Mouse (Mus musculus): ENCODE data around the gene Zfp217.

The Zfp217 gene

DNA sequence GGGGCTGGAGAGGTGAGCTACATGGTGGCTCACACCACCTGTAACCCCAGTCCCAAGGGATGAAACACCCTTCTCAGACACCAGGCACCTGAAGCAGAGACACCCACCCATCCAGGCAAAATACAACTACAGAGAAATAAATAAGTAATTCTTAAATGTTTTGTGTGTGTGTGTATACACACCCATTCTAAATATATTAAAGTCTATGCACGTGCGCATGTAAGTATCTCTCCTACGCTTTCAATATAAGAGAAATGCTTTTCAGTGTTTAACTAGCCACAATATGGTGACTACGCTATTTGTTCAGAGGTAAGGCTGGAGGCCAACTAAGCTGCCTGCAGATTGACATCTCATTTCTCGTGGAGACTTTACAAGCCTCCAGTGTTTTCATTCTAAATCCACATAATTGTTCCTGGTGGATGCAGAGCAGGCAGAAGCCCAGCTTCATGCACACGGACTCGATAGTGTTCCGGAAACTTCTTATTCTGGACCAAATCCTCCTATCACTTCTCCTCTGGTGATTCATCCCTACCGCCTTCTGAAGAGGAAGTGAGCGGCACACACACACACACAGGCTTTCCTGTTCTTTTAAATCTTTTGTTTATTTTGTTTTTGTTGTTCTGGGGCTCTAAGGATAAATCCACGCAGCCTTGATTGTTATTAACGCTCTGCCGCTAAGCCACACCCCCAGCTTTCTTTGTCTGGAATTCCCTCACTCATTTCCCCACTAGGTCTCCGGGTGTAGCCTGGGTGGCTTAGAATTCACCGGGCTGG lies 12.1 kb upstream of the Zfp217 start:
- DNase-seq (ENCODE audit: low read depth, low spot score) = peak; percentile 27

DNA sequence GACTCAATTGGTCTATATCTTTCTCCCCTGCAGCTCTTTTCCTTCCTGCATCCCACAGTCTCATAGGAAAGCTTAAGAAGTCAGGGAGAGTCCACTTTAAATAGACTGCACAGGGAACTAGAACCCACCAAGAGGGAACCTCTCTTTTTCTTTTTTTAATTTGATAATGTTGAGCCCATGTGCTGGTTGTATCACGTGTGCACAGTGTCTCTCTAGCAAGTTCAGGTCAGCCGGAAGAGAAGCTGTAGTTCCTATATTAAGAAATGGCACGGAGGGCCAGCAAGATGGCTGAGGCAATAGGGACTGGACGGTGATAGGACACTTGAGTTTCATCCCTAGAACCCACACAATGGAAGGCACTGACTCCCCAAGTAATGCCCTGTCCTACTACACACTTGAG lies 11.1 kb upstream of the Zfp217 start:
- DNase-seq (ENCODE audit: low read depth, low spot score) = no peak

DNA sequence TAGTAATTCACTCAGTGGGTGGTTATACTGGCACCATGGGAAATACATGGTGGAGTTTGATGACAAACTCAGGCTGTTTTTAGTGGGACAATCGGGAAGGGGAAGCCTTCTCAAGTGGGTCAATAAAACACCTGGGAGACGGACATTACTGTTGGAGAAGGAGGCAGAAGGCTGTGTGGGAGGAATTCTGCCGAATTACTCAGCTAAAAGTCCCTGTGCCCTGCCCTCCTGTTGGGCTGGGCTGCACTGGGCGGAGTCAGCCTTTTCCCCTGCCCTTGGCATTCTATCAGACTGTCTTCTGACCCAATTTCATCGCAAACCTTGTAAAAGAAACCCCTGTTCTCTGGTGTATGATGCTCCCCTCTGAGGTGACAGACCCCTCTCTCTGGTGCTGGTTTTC lies 10.3 kb upstream of the Zfp217 start:
- peak; percentile 49 for DNase-seq (ENCODE audit: low read depth, low spot score)

DNA sequence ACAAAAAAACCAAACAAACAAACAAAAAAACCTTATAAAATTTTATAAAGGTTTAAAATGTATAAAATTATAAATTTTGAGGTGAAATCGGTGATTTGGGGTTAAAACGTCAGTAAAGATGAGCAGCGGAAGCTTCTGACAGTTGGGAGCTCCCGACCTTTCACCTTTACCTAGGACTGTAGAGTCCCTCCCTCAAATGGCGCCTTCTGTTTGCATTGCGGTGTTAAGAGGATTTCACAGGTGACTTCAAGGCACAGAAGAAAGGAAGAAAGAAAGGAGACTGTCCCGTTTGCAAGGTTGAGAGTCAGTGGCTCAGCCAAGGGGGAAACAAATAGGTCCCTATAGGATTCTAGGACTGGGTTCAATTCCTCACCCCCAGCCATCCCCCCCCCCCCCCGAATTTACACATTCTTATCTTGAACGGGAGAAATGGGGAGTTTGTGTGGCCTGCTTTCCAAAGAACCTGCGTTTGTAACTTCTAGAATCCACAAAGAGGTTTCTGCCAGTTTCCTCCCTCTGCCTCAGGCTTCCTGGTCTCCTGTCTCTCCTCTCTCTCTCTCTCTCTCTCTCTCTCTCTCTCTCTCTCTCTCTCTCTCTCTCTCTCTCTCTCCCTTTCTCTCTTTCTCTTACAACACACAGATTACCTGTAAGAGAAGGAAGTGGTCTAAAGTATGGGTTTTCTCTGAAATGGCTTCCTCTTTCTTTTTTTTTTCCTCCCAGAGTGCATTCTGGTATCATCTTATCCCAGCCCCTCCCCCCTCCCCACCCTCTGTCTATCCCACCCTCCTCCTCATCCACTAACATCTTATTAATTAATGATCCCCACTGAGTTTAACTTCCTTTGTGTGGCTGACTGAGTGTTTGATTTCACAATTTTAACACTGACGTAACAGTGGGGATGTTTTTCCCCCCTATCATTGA lies 9.6 kb upstream of the Zfp217 start:
- DNase-seq (ENCODE audit: low read depth, low spot score) = peak; percentile 54

DNA sequence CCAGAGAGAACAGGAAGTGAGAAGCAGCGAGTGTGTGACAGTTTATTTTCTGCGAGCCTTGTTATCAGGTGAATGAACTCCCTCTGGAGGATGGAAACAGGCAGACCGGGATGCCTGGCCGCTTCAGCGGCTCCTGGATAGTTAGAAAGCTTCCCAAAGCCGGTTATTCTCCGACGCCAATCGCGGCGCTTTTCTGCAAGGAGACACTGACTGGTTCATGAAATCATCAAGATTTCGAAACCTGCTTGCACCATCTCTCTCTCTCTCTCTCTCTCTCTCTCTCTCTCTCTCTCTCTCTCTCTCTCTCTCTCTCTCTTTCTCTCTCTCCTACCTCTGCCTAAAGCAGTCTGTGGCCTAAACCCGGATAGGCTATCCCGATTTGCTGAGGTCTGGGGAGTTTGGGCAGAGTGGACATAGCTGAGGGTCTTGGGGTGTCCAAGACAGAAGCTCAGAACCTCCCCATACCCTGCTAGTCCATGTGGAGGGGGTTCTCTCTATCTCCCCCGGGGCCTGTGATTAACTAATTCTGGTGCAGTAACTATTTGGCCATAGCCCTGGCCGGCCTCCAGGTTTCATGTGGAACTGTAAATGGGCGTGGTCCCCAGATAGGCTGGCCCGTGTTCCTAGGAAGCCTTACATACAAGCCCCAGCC lies 7.3 kb upstream of the Zfp217 start:
- DNase-seq (ENCODE audit: low read depth, low spot score) = peak; percentile 79

DNA sequence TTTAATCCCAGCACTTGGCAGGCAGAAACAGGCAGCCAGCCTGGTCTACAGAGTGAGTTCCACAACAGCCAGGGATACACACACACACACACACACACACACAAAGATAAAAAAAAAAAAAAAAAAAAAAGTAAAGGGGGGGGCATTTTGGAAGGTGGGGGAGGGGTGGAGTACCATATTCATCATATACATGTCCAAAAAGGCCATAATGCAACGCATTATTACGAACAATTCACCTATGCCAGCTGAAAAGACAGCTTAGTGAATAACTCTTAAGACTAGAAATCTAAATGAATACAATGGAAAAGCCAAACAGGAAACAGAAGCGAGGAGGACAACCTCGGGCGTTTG lies 6.8 kb upstream of the Zfp217 start:
- no peak for DNase-seq (ENCODE audit: low read depth, low spot score)

DNA sequence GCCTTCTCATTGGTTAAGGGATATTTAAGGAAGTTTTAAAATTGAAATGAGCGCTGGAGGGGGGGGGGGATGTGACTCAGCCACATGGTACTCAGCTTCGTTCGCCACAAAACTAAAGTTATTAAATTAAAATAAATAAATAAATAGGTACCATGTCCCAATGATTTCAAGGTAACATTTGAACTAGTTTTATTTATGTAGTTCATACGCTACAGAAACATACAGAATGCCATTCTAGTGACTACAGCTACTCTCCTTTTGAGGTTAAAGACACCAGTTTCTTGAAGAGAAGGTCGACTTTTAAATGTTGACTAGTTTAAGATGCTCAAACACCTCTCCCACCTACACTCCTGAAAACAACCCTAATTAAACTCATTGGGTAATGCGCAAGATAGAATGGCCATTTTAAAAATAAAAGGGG lies 6.4 kb upstream of the Zfp217 start:
- DNase-seq (ENCODE audit: low read depth, low spot score) = no peak

DNA sequence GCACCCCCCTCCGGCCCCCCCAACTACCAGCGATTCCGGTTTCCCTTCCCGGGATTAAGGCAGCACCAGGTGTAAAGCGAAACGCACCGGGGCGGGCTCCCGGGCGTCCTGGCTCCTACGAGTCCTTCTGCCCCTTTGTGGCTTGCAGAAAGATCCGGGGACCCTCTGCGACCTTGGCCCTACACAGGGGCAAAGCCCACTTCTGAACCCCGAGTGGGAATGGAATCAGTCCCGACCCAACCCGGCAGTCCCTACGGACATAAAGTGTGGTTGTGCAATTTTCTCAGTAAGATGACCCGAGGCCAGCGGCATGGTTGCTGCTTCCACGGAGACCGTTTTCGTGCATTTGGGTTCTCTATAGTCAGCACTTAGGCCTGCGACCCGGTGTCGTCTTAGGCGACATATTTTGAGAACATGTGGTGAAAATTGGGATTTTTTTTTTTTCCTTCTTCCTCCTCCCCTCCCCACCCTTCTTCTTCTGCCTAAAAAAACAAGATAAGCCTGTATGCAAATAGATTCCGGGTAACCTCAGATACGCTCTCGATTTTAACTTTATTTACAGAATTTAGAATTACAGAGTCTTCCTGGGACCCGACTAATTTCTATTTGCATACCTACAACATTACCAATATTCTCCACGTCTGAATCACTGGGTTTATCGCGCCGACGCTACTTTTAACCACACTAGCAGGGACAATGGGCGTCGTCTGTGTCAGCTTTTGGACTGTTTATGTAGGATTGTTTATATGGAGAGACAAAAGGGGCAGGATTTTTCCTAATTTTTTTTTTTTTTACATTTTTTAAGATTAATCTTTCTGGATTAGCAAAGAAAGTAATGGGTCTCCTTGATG lies 5.7 kb upstream of the Zfp217 start:
- peak; percentile 56 for DNase-seq (ENCODE audit: low read depth, low spot score)

DNA sequence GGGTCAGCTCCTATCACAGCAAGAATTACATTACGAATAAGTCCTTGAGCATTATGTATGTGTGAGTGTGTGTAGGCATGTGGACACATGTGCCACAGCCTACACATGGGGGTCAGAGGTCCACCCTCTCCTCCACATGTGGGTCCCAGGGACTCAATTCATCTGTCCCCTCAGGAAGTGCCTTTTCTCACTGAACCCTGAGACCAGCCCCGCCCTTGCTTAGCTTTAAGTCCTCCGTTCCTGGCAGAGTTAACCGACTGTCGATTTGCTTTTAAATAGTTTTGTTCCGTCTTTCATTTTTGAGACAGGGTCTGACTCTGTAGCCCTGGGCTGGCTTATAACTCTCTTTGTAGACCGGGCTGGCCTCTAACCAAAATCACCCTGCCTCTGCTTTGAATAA lies 5.0 kb upstream of the Zfp217 start:
- DNase-seq (ENCODE audit: low read depth, low spot score) = peak; percentile 39

DNA sequence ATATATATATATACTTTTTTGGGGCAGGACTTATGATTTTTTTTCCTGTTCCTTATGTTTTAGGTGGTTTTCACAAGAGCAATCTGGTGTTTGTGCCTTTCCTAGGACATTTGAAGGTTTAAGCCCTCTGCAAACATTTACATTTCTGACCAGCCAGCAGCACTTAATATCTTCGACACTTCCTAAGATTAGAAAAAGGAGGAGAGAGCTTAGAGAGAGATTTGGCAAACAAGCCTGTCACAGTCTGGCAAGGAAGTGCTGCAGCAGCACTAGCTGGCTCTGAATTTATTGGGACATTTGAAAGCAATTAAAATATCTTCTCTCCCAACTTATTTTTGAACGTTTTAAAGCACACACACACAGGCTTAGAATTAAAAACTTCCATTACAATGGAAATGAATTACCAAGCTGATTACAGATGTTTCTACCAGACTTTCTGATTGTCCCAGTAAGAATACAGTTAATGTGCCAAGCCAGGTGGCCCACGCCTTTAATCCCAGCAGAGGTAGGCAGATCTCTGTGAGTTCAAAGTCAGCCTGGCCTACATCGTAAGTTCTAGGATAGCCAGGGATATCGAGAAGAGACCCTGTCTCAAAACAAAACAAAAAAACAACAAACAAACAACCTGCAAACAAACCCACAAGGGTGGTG lies 4.3 kb upstream of the Zfp217 start:
- DNase-seq (ENCODE audit: low read depth, low spot score) = no peak

DNA sequence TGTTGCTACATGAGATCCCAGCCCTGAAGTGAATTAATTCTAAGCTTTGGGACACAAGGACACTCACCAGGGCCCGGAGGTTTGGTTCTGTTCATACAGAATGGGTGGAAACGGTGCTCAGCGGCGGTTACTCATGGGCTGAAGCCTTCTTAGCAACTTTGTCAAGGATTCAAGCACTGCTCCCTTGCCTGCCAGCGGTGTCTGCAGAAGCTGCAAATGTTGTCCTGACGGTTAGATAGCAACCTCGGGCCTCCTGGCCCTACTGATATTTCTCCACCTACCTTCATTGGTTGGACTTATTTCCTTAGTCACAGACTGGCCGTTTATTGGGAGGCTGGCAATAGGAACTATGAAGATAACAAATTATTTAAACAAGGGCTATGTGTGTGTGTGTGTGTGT lies 3.6 kb upstream of the Zfp217 start:
- no peak for DNase-seq (ENCODE audit: low read depth, low spot score)

DNA sequence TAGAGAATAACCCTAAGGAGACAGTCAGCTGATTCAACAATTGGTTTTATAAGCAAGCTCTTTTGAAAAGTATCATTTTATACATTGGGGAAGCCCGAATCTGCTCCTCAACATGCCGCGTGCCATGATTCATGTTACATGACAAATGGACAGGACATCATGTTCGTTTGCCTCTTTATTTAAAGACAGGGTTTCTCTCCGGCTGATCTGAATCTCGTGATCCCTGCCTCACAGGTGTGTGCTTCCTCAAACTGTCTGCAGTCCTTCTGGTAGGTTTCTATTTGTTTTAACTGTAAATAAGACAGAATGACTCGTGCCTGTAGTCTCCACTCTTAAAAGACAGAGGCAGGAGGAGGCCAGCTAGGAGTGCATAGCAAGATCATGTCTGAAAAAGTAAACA lies 925 bp upstream of the Zfp217 start:
- DNase-seq (ENCODE audit: low read depth, low spot score) = no peak

DNA sequence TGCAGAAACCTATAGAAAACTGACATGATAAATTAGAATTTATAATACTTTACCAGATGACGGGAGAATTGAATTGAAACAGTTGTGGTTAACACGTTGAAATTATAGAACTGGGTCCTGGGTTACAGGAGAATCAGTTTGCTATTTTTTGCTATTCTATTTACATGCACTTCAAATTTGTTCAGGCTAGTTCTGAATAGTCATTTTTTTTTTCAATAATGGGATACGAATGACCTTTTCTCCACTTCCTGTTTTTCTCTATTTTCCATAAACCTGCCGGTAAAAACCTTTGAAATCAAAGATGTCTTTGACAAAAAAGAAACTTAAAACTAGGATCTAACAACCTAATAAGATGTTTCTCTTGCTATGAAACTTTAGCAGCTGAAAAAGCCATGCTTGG lies 733 bp downstream of the Zfp217 start:
- no peak for DNase-seq (ENCODE audit: low read depth, low spot score)

DNA sequence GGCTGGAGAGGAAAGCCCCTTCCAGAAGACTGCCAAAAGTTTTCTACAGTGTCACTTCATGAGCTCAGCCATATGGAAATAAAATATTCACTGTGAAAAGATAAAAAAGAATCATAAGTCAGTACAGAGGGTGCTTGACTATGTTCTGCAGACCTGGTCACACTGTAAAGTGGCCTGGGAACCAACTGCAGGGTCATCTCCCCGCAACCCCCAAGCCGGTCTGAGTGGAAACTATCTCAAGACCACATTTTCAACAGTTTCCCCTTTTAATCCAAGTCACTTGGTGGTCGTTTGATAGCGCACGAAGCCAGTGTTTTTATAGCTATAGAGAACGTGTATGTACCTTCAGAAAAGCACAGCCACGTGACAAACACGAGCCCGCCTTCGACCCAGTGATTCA lies 3.6 kb downstream of the Zfp217 start:
- no peak for DNase-seq (ENCODE audit: low read depth, low spot score)

DNA sequence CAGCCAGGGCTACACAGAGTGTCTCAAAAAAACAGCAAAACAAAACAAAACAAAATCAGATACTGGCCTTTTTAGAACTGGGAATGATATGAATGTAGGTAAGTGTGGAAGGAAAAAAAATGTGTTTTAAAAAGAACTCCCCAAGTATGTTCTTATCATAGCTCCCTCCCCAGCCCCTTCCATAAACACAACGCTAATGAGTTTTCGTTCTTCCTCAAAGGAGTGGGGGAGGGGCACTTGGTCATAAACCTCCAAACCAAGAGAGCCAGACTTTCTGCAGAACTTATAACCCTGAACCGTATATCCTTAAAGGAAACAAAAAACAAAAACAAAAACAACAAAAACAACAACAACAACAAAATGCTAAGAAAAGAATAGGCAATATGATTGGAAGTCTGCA lies 4.0 kb downstream of the Zfp217 start:
- DNase-seq (ENCODE audit: low read depth, low spot score) = no peak

DNA sequence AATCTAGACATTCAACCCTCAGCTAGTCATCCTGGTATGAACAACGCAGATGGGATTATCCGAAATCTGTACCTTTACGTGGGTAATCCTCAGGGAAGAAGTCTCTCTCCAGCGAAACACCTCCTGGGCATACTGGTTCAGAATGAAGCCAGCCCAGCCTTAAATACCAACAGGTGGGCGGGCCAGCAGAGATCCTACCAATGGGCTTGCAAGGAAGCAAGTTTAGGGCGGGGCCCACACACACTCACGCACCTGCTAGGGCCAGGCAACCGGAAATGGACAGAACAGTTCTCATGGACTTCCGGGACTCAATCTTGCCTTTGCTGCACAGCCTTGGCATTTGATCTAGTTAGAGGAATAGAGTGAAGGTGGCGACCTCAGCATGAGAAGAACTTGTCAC lies 5.4 kb downstream of the Zfp217 start:
- DNase-seq (ENCODE audit: low read depth, low spot score) = no peak

DNA sequence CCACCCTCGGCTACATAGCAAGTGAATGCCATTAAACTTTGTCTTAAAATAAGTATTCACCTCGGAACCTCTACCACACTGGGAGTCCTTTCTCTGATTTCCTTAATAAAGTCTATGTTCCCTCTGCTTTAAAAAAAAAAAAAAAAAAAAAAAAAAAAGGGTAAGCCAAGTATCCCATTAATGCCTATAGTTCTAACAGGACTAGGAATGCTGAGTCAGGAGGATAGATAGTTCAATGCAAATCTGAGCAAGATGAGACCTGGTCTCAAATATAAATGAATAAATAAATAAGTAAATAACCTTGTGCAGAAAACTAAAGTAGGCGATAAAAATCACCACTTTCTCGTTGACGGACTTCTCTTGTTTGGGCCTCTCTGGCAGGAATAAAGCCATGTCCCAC lies 6.4 kb downstream of the Zfp217 start:
- DNase-seq (ENCODE audit: low read depth, low spot score) = no peak

DNA sequence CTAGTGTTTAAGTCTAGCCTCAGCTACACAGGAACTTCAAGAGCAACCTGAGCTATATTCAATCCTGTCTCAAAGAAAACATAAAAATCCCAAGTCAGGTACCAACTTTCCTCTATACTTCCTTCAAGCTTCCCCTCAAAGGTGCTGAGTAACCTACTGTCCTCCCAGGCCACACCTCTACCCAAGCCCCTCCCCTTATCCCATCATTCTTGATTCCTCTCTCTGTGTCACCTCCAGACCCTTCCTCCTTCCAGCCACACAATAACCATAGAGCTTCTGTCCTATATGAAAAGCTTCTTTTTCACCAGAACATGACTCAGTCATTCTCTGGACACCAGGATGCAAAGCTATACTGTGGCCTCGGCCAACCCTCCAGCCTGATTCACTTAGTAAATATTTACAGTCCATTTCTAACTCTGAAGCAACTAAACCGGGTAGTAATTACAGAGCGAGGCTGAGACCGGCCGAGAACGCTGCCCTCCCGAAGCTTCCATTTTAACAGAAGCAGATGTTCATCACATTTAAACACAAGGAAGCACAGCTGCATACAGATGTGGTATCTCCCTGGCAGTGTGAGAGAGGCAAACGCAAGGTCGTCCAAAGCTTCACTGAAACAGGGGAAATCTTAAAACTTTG lies 8.4 kb downstream of the Zfp217 start:
- DNase-seq (ENCODE audit: low read depth, low spot score) = no peak

DNA sequence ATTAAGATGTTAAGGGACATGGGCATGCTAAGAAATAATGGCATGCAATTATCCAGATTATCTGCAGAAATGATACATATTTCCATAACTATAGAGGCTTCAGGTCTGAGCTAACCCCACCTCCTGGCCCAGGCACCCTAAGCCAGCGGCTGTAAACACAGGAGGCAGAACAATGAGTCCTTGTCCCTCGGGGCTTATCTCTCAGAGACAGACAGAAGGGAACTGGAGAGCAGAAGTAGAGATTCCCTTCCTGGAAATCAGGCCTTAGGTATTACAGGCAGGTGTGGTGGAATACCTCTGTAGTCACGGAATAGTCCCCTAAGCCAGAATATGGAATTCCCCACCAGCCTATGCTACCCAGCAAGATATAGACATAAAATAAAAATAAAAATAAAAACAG lies 11.0 kb downstream of the Zfp217 start:
- no peak for DNase-seq (ENCODE audit: low read depth, low spot score)

DNA sequence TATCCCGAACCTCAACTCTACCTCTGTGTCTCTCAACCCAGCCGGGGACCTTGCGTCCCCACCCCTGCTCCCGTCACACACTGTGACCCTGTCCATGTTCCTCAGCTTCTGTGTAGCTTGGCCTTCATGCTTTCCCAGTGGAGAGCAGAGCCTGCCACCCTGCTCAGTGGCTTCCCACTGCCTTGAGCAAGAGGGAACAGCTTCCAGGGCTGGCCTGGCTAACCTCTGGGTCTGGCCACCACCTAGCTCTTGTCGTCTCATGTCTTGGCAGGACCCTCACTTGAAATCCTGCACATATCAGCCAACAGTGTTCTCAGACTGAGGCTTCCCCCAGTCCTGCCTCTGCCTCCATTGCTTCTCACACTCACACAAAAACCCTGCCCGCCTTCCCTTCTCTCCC lies 12.1 kb downstream of the Zfp217 start:
- no peak for DNase-seq (ENCODE audit: low read depth, low spot score)

Data from CD4-positive helper T cell, adult 2 months (primary cell).